Mouse (Mus musculus) induced T-regulatory cell, adult 2 months (primary cell): ENCODE measurements around the gene Igdcc3.

Source experiments
- DNase-seq: peaks from one replicate; pipeline ENCODE4 v3.0.0-alpha.2; 2012; ENCODE audit warnings: low read depth

Gene Igdcc3

DNA sequence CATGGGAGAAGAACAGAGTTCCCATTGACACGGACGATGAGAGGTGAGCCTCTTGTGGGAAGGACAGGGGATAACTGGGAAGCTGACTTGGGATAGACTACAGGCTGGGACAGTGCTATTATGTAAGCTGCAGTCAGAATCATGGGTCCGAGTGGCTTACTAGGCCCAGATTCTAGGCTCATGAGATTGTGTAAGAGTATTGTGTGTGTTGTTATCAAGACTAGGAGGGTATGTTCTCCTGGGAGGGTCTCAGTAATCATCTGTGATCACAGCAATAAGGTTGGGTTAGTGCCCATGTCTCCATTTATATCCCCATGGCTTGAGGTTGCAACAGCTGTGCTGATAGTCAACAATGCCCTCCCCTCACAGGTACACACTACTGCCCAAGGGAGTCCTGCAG, 36.5 kb downstream of the Igdcc3 start:
- DNase-seq: no peak

- DNase-seq: no peak
Measured at GRCm38 (mm10) chr9:65177912-65178311, 36.9 kb downstream of the Igdcc3 start.

GRCm38 (mm10) chr9:65178336-65179213, 37.6 kb downstream of the Igdcc3 start:
- DNase-seq: no peak

DNA sequence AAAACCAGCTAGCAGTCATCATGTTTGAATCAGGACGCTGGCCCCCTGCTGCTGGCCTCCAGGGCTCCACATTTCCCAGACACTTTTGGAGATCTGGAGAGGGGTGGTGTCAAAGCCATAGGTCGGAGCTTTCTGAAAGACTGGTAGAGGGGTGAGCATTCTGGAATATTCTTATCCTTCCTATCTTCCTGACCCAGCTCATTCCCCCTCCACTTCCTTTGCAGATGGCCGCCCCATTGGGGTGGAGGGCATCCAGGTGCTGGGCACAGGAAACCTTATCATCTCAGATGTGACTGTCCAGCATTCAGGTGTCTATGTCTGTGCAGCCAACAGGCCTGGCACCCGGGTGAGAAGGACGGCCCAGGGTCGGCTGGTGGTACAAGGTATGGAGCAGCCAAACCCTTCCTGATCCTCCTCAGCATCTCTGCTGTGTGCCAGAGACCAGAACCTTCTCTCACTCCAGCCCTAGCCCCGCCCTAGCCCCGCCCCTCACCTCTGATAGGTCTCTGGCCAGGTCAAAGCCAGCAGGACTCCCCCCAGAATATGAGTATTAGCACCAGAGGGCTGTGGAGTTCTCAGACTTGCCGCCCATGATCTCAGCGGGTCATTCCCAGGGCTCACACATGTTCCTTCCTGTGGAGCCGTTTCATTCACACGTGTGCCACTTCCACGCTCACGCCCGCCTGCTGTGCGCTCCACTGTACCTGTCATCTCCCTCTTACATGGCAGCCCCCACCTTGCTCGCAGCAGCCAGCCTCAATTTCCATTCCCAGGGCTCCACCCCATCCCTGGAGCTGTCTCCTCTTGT, 39.0 kb downstream of the Igdcc3 start:
- DNase-seq: no peak

GRCm38 (mm10) chr9:65188599-65188998, 47.6 kb downstream of the Igdcc3 start:
- peak; percentile 94 for DNase-seq

GRCm38 (mm10) chr9:65190306-65190705, 49.3 kb downstream of the Igdcc3 start:
- DNase-seq: no peak

DNA sequence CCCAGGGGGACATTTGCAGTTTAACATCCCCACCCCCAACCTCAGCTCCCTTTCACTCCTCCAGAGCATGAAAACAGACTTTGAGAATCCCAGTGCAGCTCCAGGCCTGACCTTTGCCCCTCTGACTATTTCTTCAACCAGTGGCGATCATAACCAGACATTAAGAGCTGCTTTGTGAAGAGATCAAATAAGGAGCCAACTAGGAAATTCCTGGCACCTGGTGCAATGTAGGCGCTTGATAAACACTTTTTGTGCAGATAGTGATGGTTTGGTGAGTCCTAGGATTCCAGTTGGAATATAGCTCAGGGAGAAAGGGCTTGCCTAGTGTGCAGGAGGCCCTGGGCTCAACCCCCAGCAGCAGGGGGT, 50.4 kb downstream of the Igdcc3 start:
- DNase-seq: no peak

GRCm38 (mm10) chr9:65191755-65192469, 50.9 kb downstream of the Igdcc3 start:
- DNase-seq: no peak

GRCm38 (mm10) chr9:65193214-65193613, 52.2 kb downstream of the Igdcc3 start:
- no peak for DNase-seq

GRCm38 (mm10) chr9:65195053-65195452, 54.1 kb downstream of the Igdcc3 start, which contains the start of gene Parp16:
Gene Parp16 (plus strand): TSS chr9:65195353.
- no peak for DNase-seq

DNA sequence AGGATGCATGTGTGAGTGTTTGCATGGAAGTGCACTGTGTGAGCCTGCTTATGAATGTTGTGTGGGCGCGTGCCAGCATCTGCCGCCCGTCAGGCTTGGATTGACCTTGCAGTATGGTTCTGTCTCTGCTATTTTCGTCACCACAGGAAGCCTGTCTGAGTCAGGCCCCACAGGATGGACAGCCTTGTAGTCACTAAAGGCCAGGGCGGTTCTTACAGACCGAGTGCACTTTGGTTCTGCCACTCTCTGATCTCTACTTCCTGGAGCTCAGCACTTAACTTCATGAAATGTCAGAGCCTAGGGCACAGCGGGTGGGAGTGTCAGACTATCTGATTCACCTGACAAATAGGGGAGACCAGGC, 54.6 kb downstream of the Igdcc3 start:
- DNase-seq: peak; percentile 78

GRCm38 (mm10) chr9:65195982-65196737, 55.2 kb downstream of the Igdcc3 start:
- peak; percentile 89 for DNase-seq

DNA sequence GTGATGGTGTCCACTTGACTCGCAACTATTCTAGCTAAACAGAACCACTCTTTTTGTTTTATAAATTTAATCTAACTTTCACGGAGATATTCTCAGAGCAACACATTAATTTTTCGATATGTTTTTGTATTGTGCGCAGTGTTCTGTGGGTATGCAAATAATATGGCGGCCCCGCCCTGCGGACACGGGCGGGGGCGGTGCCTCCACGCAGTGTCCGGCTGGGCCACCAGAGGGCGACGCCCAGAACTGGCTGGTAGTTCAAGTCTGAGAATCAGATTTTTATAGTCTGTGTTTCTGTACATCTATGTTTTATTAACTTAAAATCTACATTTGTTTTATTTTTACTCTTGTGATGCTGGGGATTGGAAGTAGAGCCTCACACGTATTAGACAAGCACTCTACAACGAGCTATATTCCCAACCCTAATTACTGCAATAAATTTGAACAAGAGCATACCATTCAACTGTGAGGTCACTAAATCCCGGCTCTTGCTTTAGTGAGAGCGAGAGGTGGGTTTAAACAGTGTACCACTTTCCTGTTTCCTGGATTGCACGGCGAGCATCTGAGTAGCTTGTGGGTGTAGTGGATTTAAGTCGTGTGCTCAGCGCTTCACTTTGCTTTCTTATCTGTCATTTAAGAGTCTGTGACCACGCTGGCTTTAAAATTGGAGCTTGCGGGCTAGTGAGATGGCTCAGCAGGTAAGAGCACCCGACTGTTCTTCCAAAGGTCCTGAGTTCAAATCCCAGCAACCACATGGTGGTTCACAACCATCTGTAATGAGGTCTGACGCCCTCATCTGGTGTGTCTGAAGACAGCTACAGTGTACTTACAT, 56.0 kb downstream of the Igdcc3 start:
- DNase-seq: peak; percentile 95

- no peak for DNase-seq
Measured at GRCm38 (mm10) chr9:65197826-65198225, 56.8 kb downstream of the Igdcc3 start.

DNA sequence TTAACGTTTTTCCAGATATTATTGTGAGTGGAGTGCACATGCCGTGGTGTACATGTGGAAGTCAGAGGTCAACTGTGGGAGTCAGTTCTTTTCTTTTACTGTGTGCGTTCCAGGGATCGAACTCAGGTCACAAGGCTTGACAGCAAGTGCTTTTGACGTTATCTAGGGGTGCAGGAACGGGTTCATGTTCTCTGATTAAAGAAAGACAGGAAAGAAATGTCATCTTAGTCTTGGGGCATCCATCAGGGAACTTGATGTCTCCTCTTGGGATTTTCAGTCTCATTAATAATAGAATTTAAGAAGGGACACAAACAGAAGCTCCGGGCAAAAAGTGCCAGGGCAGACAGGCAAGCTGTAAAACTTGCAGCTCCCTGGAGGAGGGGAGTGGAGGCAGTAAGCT, 58.7 kb downstream of the Igdcc3 start:
- no peak for DNase-seq

- peak; percentile 51 for DNase-seq
Measured at GRCm38 (mm10) chr9:65200606-65201005, 59.6 kb downstream of the Igdcc3 start.

DNA sequence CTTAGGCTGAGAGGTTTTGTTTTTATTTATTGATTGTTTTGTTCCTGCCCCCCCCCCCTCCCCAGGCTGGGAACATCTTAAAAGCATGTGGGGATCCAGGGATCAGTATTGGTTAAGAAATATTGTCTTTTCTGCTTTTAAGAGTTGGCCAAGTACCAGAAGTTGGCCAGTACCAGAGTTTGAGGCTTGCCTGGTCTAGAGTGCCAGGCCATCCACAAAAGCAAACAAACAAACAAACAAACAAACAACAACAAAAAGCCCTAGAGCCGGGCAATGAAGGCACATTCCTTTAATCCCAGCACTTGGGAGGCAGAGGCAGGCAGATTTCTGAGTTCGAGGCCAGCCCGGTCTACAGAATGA, 60.0 kb downstream of the Igdcc3 start:
- DNase-seq: no peak

GRCm38 (mm10) chr9:65201381-65202164, 60.6 kb downstream of the Igdcc3 start:
- peak; percentile 98 for DNase-seq

DNA sequence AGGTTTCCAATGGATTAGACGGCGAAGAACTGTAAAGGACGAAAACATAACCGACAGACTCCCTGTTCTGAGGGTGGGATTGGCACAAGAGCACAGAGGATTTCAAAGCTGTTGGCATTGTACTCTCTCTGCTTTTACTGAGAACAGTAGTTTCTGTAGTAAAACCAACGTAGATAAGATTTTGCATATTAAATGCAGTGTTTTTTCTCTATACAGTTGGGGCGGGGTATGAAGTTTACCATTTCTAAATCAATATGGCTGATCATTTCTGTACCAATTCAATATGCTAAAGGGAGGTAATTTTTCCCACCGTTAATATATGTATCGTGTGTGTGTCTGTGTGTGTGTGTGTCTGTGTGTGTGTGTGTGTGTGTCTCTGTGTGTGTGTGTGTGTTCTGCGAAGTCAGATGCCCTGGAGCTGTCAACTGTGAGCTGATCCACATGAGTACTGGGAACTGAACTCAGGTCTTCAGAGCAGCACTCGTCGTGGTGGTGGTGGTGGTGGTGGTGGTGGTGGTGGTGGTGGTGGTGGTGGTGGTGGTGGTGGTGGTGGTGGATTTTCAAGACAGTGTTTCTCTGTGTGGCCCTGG, 61.3 kb downstream of the Igdcc3 start:
- no peak for DNase-seq
